Mouse (Mus musculus) midbrain, embryonic 14.5 days (tissue): ENCODE measurements around the gene Wap. TPM values are rescaled to one million over a fixed set of nuclear protein-coding genes. Genes with fewer than 3 reads are reported as not detected.
A peak's percentile ranks its signal among the peaks of the same experiment; 100 is the strongest.

Experiments used
- ATAC-seq: fragments of 200-750 bp; cut with Nextera tagmentation; 2 replicates; pipeline ENCODE4 v1.8.0; 2017; ENCODE audit warnings: moderate number of reproducible peaks, moderate library complexity; ENCODE audit not compliant: low FRiP score, low TSS enrichment
- DNase-seq: peaks from one replicate; pipeline ENCODE4 v3.0.0-alpha.2; 2015
- H3K27ac ChIP-seq: fragments of 300-500 bp; sonication (generic); replicated peaks from 2 replicates; pipeline ENCODE4 v1.5.1; 2014; ENCODE audit warnings: mild to moderate bottlenecking, low read depth, low read length, moderate library complexity
- H3K27me3 ChIP-seq: fragments of 300-500 bp; sonication (generic); 2 replicates; pipeline ENCODE4 v1.6.1; 2014; ENCODE audit warnings: low read length, control low read depth, mixed read lengths; ENCODE audit not compliant: control insufficient read depth, insufficient read depth
- H3K36me3 ChIP-seq: fragments of 300-500 bp; sonication (generic); 2 replicates; pipeline ENCODE4 v1.6.1; 2014; ENCODE audit warnings: low read length, control low read depth; ENCODE audit not compliant: control insufficient read depth, insufficient read depth
- H3K4me1 ChIP-seq: fragments of 300-500 bp; sonication (generic); 2 replicates; pipeline ENCODE4 v1.6.1; 2014; ENCODE audit warnings: mild to moderate bottlenecking, antibody characterized with exemption, low read length, control low read depth; ENCODE audit not compliant: control insufficient read depth, insufficient read depth
- H3K4me2 ChIP-seq: fragments of 300-500 bp; sonication (generic); 2 replicates; pipeline ENCODE4 v1.6.1; 2014; ENCODE audit warnings: mild to moderate bottlenecking, low read length, moderate library complexity
- H3K4me3 ChIP-seq: fragments of 300-500 bp; sonication (generic); replicated peaks from 2 replicates; pipeline ENCODE4 v1.5.1; 2014; ENCODE audit warnings: low read depth, low read length
- H3K9ac ChIP-seq: fragments of 300-500 bp; sonication (generic); replicated peaks from 2 replicates; pipeline ENCODE4 v1.6.1; 2014; ENCODE audit warnings: mild to moderate bottlenecking, low read length, moderate library complexity
- H3K9me3 ChIP-seq: fragments of 300-500 bp; sonication (generic); 2 replicates; pipeline ENCODE4 v1.6.1; 2016; ENCODE audit warnings: low read length, control low read depth, mixed read lengths; ENCODE audit not compliant: control insufficient read depth
- WGBS: fragments of 180-500 bp; shearing (Covaris S2); extraction: QIAGEN DNeasy Blood & Tissue Kit; methylation state at CpG from one replicate; pipeline ENCODE4 v1.1.7; 2014; 5-methylcytosine and 5-hydroxymethylcytosine counted together
- polyA plus RNA-seq: library from polyadenylated mRNA; unstranded; fragments of >200 nt; fragmentation: Nextera tagmentation; extraction: Ambion mirVana; gene quantifications from 2 replicates; pipeline ENCODE4 v1.2.1, GENCODE M21; 2014

Gene Wap
- polyA plus RNA-seq, 1 experiment from 2014 or later, result not detected

GRCm38 (mm10) chr11:6644566-6644965 lies 6.1 kb upstream of the Wap start:
- Histone ChIP-seq H3K4me1 (no peaks in the 10 kb centered on the region), H3K9ac (no peak overlapping the region), H3K36me3 (no peaks in the 10 kb centered on the region), H3K27me3 (no peaks in the 10 kb centered on the region), H3K27ac (no peak overlapping the region), H3K4me3 (no peak overlapping the region), H3K4me2 (no peak overlapping the region), H3K9me3 (no peaks in the 10 kb centered on the region)
- WGBS, result 64% methylated on average over 6 of the region's 6 CpGs
- ATAC-seq (peak; percentile 31; the same call in 1 of the 2 replicates), DNase-seq (no peak)

DNA sequence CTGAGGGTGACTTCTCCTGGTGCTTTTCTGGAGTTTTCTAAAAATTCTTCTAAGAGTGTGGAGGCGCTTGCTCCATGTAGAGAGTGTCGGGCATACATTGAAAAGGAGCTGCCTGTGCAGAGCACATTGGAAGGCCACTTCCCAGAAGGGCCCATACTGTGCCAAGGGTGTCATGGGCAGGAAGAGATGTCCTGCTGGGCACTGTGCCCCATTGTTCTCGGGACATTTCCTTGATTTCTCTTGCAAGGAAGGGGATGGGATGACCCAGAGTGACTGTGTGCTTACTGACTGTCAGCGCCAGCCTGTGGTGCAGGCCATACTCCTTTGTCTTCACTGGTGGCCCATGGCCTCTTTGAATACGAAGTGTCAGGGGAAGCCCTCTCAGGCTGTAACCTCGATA lies 635 bp upstream of the Wap start:
- WGBS, result 79% methylated on average over 6 of the region's 6 CpGs
- H3K4me3 ChIP-seq, result no peak overlapping the region
- no peaks in the 10 kb centered on the region for H3K27me3 ChIP-seq
- no peak overlapping the region for H3K9ac ChIP-seq
- no peaks in the 10 kb centered on the region for H3K36me3 ChIP-seq
- H3K27ac ChIP-seq, result no peak overlapping the region
- no peaks in the 10 kb centered on the region for H3K4me1 ChIP-seq
- no peak for DNase-seq
- H3K4me2 ChIP-seq, result no peak overlapping the region
- no peak for ATAC-seq
- no peaks in the 10 kb centered on the region for H3K9me3 ChIP-seq

DNA sequence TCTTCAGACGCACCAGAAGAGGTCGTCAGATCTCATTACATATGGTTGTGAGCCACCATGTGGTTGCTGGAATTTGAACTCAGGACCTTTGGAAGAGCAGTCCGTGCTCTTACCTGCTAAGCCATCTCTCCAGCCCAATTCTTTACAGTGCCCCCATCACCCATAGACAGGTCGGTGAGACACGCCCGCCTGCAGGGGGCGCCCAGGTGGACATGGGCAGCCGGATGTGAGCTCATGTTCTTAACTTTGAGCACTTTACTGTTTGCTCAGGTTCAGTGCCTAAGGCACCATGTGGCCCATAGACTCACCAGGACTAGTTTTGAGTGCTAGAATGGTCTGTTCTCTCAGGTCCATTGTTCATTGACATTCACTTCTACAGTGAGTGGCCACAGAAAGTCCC lies 2.3 kb downstream of the Wap start:
- DNase-seq (no peak), ATAC-seq (no peak)
- H3K9ac ChIP-seq, result no peak overlapping the region
- 80% methylated on average over 8 of the region's 8 CpGs for WGBS
- no peaks in the 10 kb centered on the region for H3K36me3 ChIP-seq
- H3K4me2 ChIP-seq, result no peak overlapping the region
- no peak overlapping the region for H3K27ac ChIP-seq
- no peaks in the 10 kb centered on the region for H3K27me3 ChIP-seq
- no peaks in the 10 kb centered on the region for H3K9me3 ChIP-seq
- no peak overlapping the region for H3K4me3 ChIP-seq
- H3K4me1 ChIP-seq, result no peaks in the 10 kb centered on the region

GRCm38 (mm10) chr11:6629655-6630054 lies 8.8 kb downstream of the Wap start:
- peak; percentile 59 for DNase-seq

DNA sequence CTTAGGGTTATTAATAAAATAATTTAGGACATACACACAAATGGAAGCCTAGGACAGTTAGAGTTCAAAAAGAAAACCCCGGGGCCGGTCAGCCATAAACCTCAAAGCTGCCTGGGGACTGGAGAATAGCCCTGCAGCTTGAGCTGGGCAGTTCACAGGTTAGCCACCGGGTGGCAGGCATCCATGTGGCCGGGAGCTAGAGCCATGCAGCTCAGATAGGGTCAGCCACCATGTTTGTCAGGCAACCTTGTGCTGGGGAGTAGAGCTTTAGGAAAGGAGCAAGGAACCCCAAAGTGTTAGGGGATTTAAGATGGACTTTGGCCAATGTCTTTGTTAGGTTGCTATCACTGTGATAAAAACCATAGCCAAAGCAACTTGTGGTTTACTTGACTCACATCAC lies 9.9 kb downstream of the Wap start:
- Histone ChIP-seq H3K36me3 (peaks cover 8% of the 10 kb centered on the region), H3K4me3 (no peak overlapping the region), H3K27me3 (no peaks in the 10 kb centered on the region), H3K4me1 (peaks cover 17% of the 10 kb centered on the region), H3K9ac (no peak overlapping the region), H3K4me2 (no peak overlapping the region), H3K9me3 (no peaks in the 10 kb centered on the region), H3K27ac (no peak overlapping the region)
- 19% methylated on average over 4 of the region's 4 CpGs for WGBS
- no peak for ATAC-seq
- DNase-seq, result peak; percentile 60

More at GRCm38 (mm10) chr11:6629655-6630054, 8.8 kb downstream of the Wap start:
- no peak overlapping the region for H3K9ac ChIP-seq
- H3K4me1 ChIP-seq, result peaks cover 12% of the 10 kb centered on the region
- no peak for ATAC-seq
- H3K4me3 ChIP-seq, result no peak overlapping the region
- H3K4me2 ChIP-seq, result no peak overlapping the region
- no peaks in the 10 kb centered on the region for H3K36me3 ChIP-seq
- no peaks in the 10 kb centered on the region for H3K27me3 ChIP-seq
- no peak overlapping the region for H3K27ac ChIP-seq
- H3K9me3 ChIP-seq, result no peaks in the 10 kb centered on the region

- WGBS, result 90% methylated on average over 4 of the region's 4 CpGs
- no peak for ATAC-seq
- Histone ChIP-seq H3K4me1 (peaks cover 20% of the 10 kb centered on the region), H3K9ac (no peak overlapping the region), H3K4me2 (no peak overlapping the region), H3K9me3 (no peaks in the 10 kb centered on the region), H3K27me3 (no peaks in the 10 kb centered on the region), H3K4me3 (no peak overlapping the region), H3K27ac (no peak overlapping the region), H3K36me3 (peaks cover 16% of the 10 kb centered on the region)
- DNase-seq, result no peak
These were observed 10.7 kb downstream of the Wap start for GRCm38 (mm10) chr11:6627731-6628130.

- Histone ChIP-seq H3K4me1 (peaks cover 20% of the 10 kb centered on the region), H3K36me3 (peaks cover 29% of the 10 kb centered on the region), H3K4me3 (peak overlapping the region; percentile 76), H3K4me2 (peak overlapping the region; percentile 75), H3K9ac (peak overlapping the region; percentile 63), H3K27ac (peak overlapping the region; percentile 86), H3K27me3 (no peaks in the 10 kb centered on the region), H3K9me3 (no peaks in the 10 kb centered on the region)
- ATAC-seq (peak; percentile 38), DNase-seq (no peak)
- WGBS, result 11% methylated on average over 16 of the region's 16 CpGs
These were observed 12.1 kb downstream of the Wap start for GRCm38 (mm10) chr11:6626388-6626772.

DNA sequence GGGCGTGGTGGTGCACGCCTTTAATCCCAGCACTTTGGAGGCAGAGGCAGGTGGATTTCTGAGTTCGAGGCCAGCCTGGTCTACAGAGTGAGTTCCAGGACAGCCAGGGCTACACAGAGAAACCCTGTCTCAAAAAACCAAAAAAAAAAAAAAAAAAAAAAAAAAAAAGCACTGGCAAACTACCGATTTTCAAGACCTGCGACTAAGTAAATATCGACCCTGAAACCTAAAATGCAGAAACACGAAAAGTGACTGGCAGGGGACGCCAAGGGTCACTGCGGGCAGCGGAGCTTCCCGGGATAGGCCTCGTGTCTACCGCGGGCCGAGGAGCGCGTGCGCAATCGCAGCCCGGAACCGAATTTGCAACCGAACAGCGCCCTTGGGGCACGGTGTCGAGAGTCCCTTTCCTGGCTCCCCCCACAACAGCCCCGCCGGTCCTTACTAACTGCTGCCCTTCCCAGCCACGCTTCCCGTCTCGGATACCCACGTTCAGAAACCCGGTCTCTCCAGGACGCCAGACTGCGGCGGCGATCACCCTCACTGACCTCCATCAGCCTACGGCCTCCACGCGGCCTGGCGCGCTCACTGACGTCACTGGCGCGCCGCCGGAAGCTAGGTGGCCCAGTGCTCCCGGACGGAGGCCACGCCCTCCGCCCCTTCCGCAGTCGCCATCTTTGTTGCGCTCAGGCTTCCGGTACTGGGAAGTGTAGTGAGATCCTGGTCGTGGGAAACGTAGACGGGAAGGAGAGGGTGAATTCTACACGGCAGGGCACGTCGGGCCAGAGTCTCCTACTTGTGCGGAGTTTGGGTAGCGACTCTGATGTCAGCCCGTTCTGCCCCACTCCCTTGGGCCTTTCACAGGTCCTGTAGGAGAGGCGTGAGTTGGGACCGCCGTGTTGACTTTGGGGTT lies 12.7 kb downstream of the Wap start, which contains the start of gene Tbrg4:
TSS of gene Tbrg4 (minus strand) at position 590 of the 910 bp plus-strand sequence.
- peak within 1 kb of the TSS; percentile 75 for H3K4me2 ChIP-seq
- H3K27ac ChIP-seq, result peak within 1 kb of the TSS; percentile 86
- peak within 1 kb of the TSS; percentile 76 for H3K4me3 ChIP-seq
- under 1% methylated on average over 66 of the region's 66 CpGs for WGBS
- peaks cover 36% of the 10 kb centered on the region for H3K36me3 ChIP-seq
- H3K4me1 ChIP-seq, result peaks cover 20% of the 10 kb centered on the region
- H3K9me3 ChIP-seq, result no peaks in the 10 kb centered on the region
- DNase-seq (peak; percentile 99), ATAC-seq (peak; percentile 97)
- H3K27me3 ChIP-seq, result no peaks in the 10 kb centered on the region
- H3K9ac ChIP-seq, result peak within 1 kb of the TSS; percentile 63
